Mouse (Mus musculus): ENCODE data around the gene Ap2a1.

GRCm38 (mm10) chr7:44877833-44878232 lies 51.5 kb downstream of the Ap2a1 start:
- TF ChIP-seq CTCF (conservative IDR thresholded peaks at IDR 0.05; ENCODE audit: low read length) (no peak), NANOG (IDR thresholded peaks at IDR 0.05; ENCODE audit: borderline replicate concordance, low read length) (no peak)
